Mouse (Mus musculus): ENCODE data around the gene Ccdc28a. TPM values are rescaled to one million over a fixed set of nuclear protein-coding genes. Genes with fewer than 3 reads are reported as not detected.

Gene Ccdc28a
- polyA plus RNA-seq, 1 experiment from 2014 or later, result 7.2 TPM

DNA sequence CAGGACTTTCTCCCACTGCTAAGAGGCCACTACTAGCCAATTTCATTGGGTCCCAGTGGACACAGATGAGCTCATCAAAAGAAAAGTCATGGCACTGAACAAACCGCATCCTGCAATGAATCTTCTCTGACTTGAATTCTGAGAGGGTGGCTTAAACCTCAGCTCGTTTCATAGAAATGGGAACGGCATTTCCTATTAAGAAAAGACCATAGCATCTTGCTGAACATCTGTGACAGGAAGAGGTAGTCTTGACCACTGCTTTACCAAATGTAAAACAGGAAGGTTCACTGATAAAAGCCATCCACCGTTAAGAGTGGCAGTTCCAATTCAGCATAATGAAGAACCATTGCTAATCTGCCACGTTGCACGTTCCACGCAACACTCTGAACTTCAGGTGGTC is 58.1 kb downstream of the Ccdc28a start:
- H3K4me3 ChIP-seq (ENCODE audit: inconsistent target), result no peak overlapping the region
- 20% methylated on average over 7 of the region's 7 CpGs for WGBS (ENCODE audit: missing documents)
- H3K27ac ChIP-seq, result no peak overlapping the region
- no peaks in the 10 kb centered on the region for H3K36me3 ChIP-seq (ENCODE audit: inconsistent target)
- H3K79me2 ChIP-seq (ENCODE audit: inconsistent target), result no peaks in the 10 kb centered on the region

DNA sequence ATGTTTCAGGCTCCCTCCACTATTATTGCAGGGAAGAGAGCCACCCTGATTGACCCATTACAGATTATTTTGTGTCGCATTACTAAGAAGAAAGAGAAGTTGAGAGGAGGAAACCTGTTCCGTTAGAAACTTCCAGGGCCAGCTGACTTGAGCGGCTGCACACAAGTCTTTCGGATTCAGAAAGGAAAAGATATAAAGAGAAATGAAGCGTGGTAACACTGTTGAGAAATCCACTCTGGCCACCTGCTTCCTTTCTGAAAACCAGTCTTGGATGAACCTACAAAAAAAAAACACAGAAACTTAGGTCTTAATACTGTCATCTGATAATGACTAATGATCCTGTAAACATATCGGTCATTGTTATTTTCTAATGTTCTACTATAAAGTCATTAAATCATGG is 59.7 kb downstream of the Ccdc28a start:
- Histone ChIP-seq H3K79me2 (ENCODE audit: inconsistent target) (no peaks in the 10 kb centered on the region), H3K36me3 (ENCODE audit: inconsistent target) (no peaks in the 10 kb centered on the region), H3K4me3 (ENCODE audit: inconsistent target) (no peak overlapping the region), H3K27ac (no peak overlapping the region)
- 17% methylated on average over 6 of the region's 6 CpGs for WGBS (ENCODE audit: missing documents)

Other genes starting within 250 kb of the Ccdc28a start
- gene Abracl, start 211.7 kb downstream of the Ccdc28a start, polyA plus RNA-seq (2018), result 133 to 163 TPM (median 154 TPM) in 3 replicates
- gene Reps1, start 179.1 kb downstream of the Ccdc28a start, polyA plus RNA-seq (2018), result 21.5 to 32.9 TPM (median 28.9 TPM) in 3 replicates
- gene Ect2l, start 24.1 kb downstream of the Ccdc28a start, polyA plus RNA-seq (2018), result 0.57 to 0.70 TPM in 2 of 3 replicates, not detected in the other
- gene Nhsl1, start 84.0 kb upstream of the Ccdc28a start, polyA plus RNA-seq (2018), result 0.04 to 0.05 TPM in 2 of 3 replicates, not detected in the other

Data from macrophage (primary cell).